ENCODE assay signal across 26 mouse cellular contexts in genomic region chr9:95289008-95289407, GRCm38 (mm10).
DNase-seq lines count a peak whose midpoint lies in the region; ATAC-seq and TF ChIP-seq lines count a peak whose summit lies in the region.
"Had no signal": no experiment of that assay in that cellular context is flagged by ENCODE, and none has a peak within 500 bp of the region (broad histone marks: within the 10 kb centered on the region; RNA-seq: fewer than 3 reads in every experiment).

No protein-coding gene starts in this region.

- no peaks in the 10 kb centered on the region for H3K27me3 ChIP-seq in myocyte (ENCODE audit: control insufficient read depth, insufficient read depth, insufficient read length)
- H3K27me3 ChIP-seq: embryonic facial prominence, embryonic 12.5 days; embryonic facial prominence, embryonic 15.5 days; heart, embryonic 12.5 days; heart, embryonic 15.5 days had no signal

- TF ChIP-seq POLR2A in myocyte (IDR thresholded peaks at IDR 0.05; ENCODE audit: insufficient read length, low read depth) = no peak

- no peak overlapping the region for H3K4me3 ChIP-seq in myocyte
- H3K4me3 ChIP-seq: embryonic facial prominence, embryonic 12.5 days; embryonic facial prominence, embryonic 15.5 days; heart, embryonic 12.5 days; heart, embryonic 15.5 days; hindbrain, embryonic 10.5 days had no signal

- peak overlapping the region; percentile 7 for H3K4me2 ChIP-seq in myocyte (ENCODE audit: low read depth)
- H3K4me2 ChIP-seq: embryonic facial prominence, embryonic 12.5 days; embryonic facial prominence, embryonic 15.5 days; heart, embryonic 12.5 days; heart, embryonic 15.5 days; hindbrain, embryonic 14.5 days had no signal

- H3ac ChIP-seq in myocyte (ENCODE audit: control insufficient read depth, insufficient read length) = no peak overlapping the region

- peak; percentile 93 for ATAC-seq in activated CD4-positive, CD25-positive, alpha-beta regulatory T cell, adult 4 months
- ATAC-seq: forebrain, embryonic 14.5 days; forebrain, postnatal 0 days; hindbrain, postnatal 0 days; intestine, postnatal 0 days had no signal

- intact Hi-C loops in left cerebral cortex, postnatal 10 days (cut with DNase I) = no loop called here

- DNase-seq in 3T3-L1 (ENCODE audit: low read depth, low spot score) = peak; percentile 2
- peak; percentile 52 for DNase-seq in CD4-positive helper T cell, adult 2 months (ENCODE audit: low read depth, low spot score)
- DNase-seq in spleen, postnatal 36 days (ENCODE audit: low spot score in 2 of 2) = no peak
- DNase-seq in lung, postnatal 25 days (ENCODE audit: low spot score) = no peak
- no peak for DNase-seq in left cerebral cortex, postnatal 10 days (ENCODE audit: extremely low spot score in 1 of 2, low spot score in 2 of 2)
- DNase-seq: adrenal gland, postnatal 10 days; adrenal gland, postnatal 36 days; cerebellum, adult 18-20 months; cerebellum, adult 9-10 months; cerebellum, postnatal 25 days; forebrain, postnatal 0 days; gastrocnemius, postnatal 25 days; heart, adult 18-20 months; heart, postnatal 10 days; heart, postnatal 36 days had no signal

- H3K36me3 ChIP-seq in myocyte (ENCODE audit: control insufficient read depth, insufficient read depth) = no peaks in the 10 kb centered on the region
- H3K36me3 ChIP-seq: embryonic facial prominence, embryonic 12.5 days; embryonic facial prominence, embryonic 15.5 days; heart, embryonic 12.5 days; heart, embryonic 15.5 days; hindbrain, embryonic 10.5 days had no signal

- H3K79me2 ChIP-seq in myocyte (ENCODE audit: control insufficient read depth, insufficient read depth) = no peaks in the 10 kb centered on the region

TF ChIP-seq in myocyte, 11 proteins besides CTCF, POLR2A, EP300 and RAD21:
- TF ChIP-seq TCF3 (IDR thresholded peaks at IDR 0.05; ENCODE audit: insufficient read length, low read depth) = no peak
- TF ChIP-seq TCF12 (IDR thresholded peaks at IDR 0.05; ENCODE audit: insufficient read depth, poor library complexity, severe bottlenecking) = no peak
- no peak for TF ChIP-seq MYOG (IDR thresholded peaks at IDR 0.05; ENCODE audit: control insufficient read depth in 1 of 3, insufficient read depth in 1 of 3, insufficient read length in 2 of 3, low read depth in 2 of 3)
- no peak for TF ChIP-seq MYOD1 (IDR thresholded peaks at IDR 0.05; ENCODE audit: control insufficient read depth in 1 of 3, insufficient read length in 2 of 3, low read depth in 2 of 3)
- no peak for TF ChIP-seq MAX (IDR thresholded peaks at IDR 0.05; ENCODE audit: low read depth)
- TF ChIP-seq CEBPB (IDR thresholded peaks at IDR 0.05; ENCODE audit: insufficient read depth, poor library complexity, severe bottlenecking) = no peak
- no peak for TF ChIP-seq POLR2AphosphoS2 (IDR thresholded peaks at IDR 0.05; ENCODE audit: insufficient read length, low read depth)
- no peak for TF ChIP-seq SRF (IDR thresholded peaks at IDR 0.05; ENCODE audit: control insufficient read depth, insufficient read length, low read depth)
- no peak for TF ChIP-seq E2F4 (IDR thresholded peaks at IDR 0.05; ENCODE audit: insufficient read depth)
- no peak for TF ChIP-seq USF1 (IDR thresholded peaks at IDR 0.05; ENCODE audit: low read depth)
- no peak for TF ChIP-seq REST (IDR thresholded peaks at IDR 0.05; ENCODE audit: insufficient read depth, insufficient read length)

Comparison
In these comparisons a context has a peak if more than half of its experiments do, and no peak if none do; other contexts are left out.
1. DNase-seq: peak in 3T3-L1 (single experiment) and CD4-positive helper T cell, adult 2 months (single experiment); none in spleen, postnatal 36 days (0 of 2), lung, postnatal 25 days (single experiment) and left cerebral cortex, postnatal 10 days (0 of 2).